Mouse (Mus musculus): Measurements from ENCODE around the gene Col4a6. TPM values are rescaled to one million over a fixed set of nuclear protein-coding genes. Genes with fewer than 3 reads are reported as not detected.

Gene Col4a6
- polyA plus RNA-seq, 1 experiment = not detected

- TF ChIP-seq CTCF (IDR thresholded peaks at IDR 0.05; ENCODE audit: control insufficient read depth, insufficient read depth, low read length) = no peak
- TF ChIP-seq POLR2A (IDR thresholded peaks at IDR 0.05; ENCODE audit: borderline replicate concordance, control insufficient read depth, low read depth, low read length) = no peak
- H3K4me3 ChIP-seq (replicated peaks; ENCODE audit: control insufficient read depth, low read depth, low read length) = no peak overlapping the region
- no peaks in the 10 kb centered on the region for H3K4me1 ChIP-seq (ENCODE audit: control insufficient read depth, insufficient read depth, low read length)
- no peak overlapping the region for H3K27ac ChIP-seq (ENCODE audit: control insufficient read depth, insufficient read depth, low read depth, low read length, poor library complexity)
These were observed 322.7 kb downstream of the Col4a6 start for GRCm38 (mm10) chrX:141151182-141151581.

GRCm38 (mm10) chrX:141150290-141150689, 323.6 kb downstream of the Col4a6 start:
- TF ChIP-seq POLR2A (IDR thresholded peaks at IDR 0.05; ENCODE audit: borderline replicate concordance, control insufficient read depth, low read depth, low read length) (no peak), CTCF (IDR thresholded peaks at IDR 0.05; ENCODE audit: control insufficient read depth, insufficient read depth, low read length) (no peak)
- no peak overlapping the region for H3K4me3 ChIP-seq (replicated peaks; ENCODE audit: control insufficient read depth, low read depth, low read length)
- no peak overlapping the region for H3K27ac ChIP-seq (ENCODE audit: control insufficient read depth, insufficient read depth, low read depth, low read length, poor library complexity)
- H3K4me1 ChIP-seq (ENCODE audit: control insufficient read depth, insufficient read depth, low read length) = no peaks in the 10 kb centered on the region

GRCm38 (mm10) chrX:141149705-141150104, 324.2 kb downstream of the Col4a6 start:
- H3K27ac ChIP-seq (ENCODE audit: control insufficient read depth, insufficient read depth, low read depth, low read length, poor library complexity) = no peak overlapping the region
- WGBS = 40% methylated on average over 1 of the region's 1 CpGs

More at GRCm38 (mm10) chrX:141149705-141150104, 324.2 kb downstream of the Col4a6 start:
- H3K4me1 ChIP-seq (ENCODE audit: control insufficient read depth, insufficient read depth, low read length) = no peaks in the 10 kb centered on the region
- H3K4me3 ChIP-seq (replicated peaks; ENCODE audit: control insufficient read depth, low read depth, low read length) = no peak overlapping the region
- TF ChIP-seq CTCF (IDR thresholded peaks at IDR 0.05; ENCODE audit: control insufficient read depth, insufficient read depth, low read length) (no peak), POLR2A (IDR thresholded peaks at IDR 0.05; ENCODE audit: borderline replicate concordance, control insufficient read depth, low read depth, low read length) (no peak)

Other genes starting within 250 kb of the Col4a6 start
- gene Col4a5, start 1.3 kb upstream of the Col4a6 start, polyA plus RNA-seq (2011; ENCODE audit: insufficient read depth, insufficient read length, low replicate concordance, missing spikeins) = not detected in 2 replicates

Data from bone marrow, adult 2 months (tissue).